In the genomic region with DNA sequence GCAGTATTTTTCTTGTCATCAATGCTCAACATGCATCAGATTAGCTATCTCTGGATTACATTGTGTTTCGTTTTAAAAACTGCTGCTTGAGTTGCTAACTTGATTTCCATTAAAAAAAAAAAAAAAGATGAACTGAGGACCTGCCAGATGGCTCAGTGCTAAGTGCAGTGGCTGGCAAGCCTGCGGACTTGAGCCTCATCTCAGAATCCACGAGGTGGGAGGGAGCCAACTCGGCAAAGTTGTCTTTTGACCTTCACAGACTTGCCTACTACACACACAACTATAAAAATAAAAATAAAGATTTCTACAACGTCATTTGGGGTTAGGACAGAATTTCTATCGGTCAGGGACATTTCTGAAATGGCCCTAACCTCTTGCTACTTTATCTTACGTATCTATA, we compare ENCODE assay signal across 13 mouse cellular contexts.
A peak's percentile ranks its signal among the peaks of the same experiment; 100 is the strongest.
DNase-seq lines count a peak whose midpoint lies in the region; ATAC-seq lines count a peak whose summit lies in the region.
"Had no signal": no experiment of that assay in that cellular context is flagged by ENCODE, and none has a peak within 500 bp of the region (broad histone marks: within the 10 kb centered on the region; RNA-seq: fewer than 3 reads in every experiment).

No protein-coding gene starts in this region.

- ATAC-seq in cerebellum, adult (ENCODE audit: insufficient number of reproducible peaks, low FRiP score, low TSS enrichment): no peak
- no peak for ATAC-seq in heart, embryonic 13.5 days (ENCODE audit: extremely low read depth, insufficient number of reproducible peaks, low FRiP score, low TSS enrichment)
- ATAC-seq in midbrain, embryonic 16.5 days: no peak
- ATAC-seq: forebrain, embryonic 13.5 days had no signal

- DNase-seq in cerebellum, adult 18-20 months: peak; percentile 62 to 70
- DNase-seq in adipocyte (ENCODE audit: low spot score): peak; percentile 60
- DNase-seq in cerebellum, postnatal 14 days: peak; percentile 49 to 66
- DNase-seq in layer of hippocampus, adult 18-20 months (ENCODE audit: low spot score in 2 of 2): no peak
- DNase-seq in right cerebral cortex, postnatal 14 days: no peak
- DNase-seq: layer of hippocampus, adult 9-11 months; thymus, postnatal 14 days had no signal

- no peak overlapping the region for H3K4me3 ChIP-seq in heart, embryonic 13.5 days
- no peak overlapping the region for H3K4me3 ChIP-seq in midbrain, embryonic 16.5 days (ENCODE audit: low read depth, low read length)
- H3K4me3 ChIP-seq: forebrain, embryonic 13.5 days; hindbrain, embryonic 15.5 days had no signal

- H3K9ac ChIP-seq in heart, embryonic 13.5 days: no peak overlapping the region
- H3K9ac ChIP-seq in midbrain, embryonic 16.5 days (ENCODE audit: low read depth, low read length): no peak overlapping the region
- H3K9ac ChIP-seq: forebrain, embryonic 13.5 days; hindbrain, embryonic 15.5 days; liver, embryonic 14.5 days had no signal

- no peaks in the 10 kb centered on the region for H3K27me3 ChIP-seq in heart, embryonic 13.5 days (replicated peaks)
- no peaks in the 10 kb centered on the region for H3K27me3 ChIP-seq in midbrain, embryonic 16.5 days (ENCODE audit: control insufficient read depth, insufficient read depth, low read depth, low read length)
- H3K27me3 ChIP-seq: forebrain, embryonic 13.5 days; hindbrain, embryonic 15.5 days had no signal

- WGBS in heart, embryonic 13.5 days: 50% methylated on average over 7 of the region's 7 CpGs
- WGBS in midbrain, embryonic 16.5 days: 72% methylated on average over 7 of the region's 7 CpGs

- H3K27ac ChIP-seq in heart, embryonic 13.5 days (replicated peaks): peak overlapping the region; percentile 89
- no peak overlapping the region for H3K27ac ChIP-seq in midbrain, embryonic 16.5 days (ENCODE audit: low read length)
- H3K27ac ChIP-seq: forebrain, embryonic 13.5 days; hindbrain, embryonic 15.5 days; liver, embryonic 14.5 days had no signal

- H3K4me1 ChIP-seq in heart, embryonic 13.5 days: peaks cover 83% of the 10 kb centered on the region
- no peaks in the 10 kb centered on the region; the same call in 1 of the 2 replicates for H3K4me1 ChIP-seq in midbrain, embryonic 16.5 days (ENCODE audit: control insufficient read depth, insufficient read depth, low read length)

- H3K36me3 ChIP-seq in heart, embryonic 13.5 days: peaks cover under 1% of the 10 kb centered on the region; the same call in 1 of the 2 replicates
- no peaks in the 10 kb centered on the region for H3K36me3 ChIP-seq in midbrain, embryonic 16.5 days (ENCODE audit: control insufficient read depth, insufficient read depth, low read length)
- H3K36me3 ChIP-seq: hindbrain, embryonic 15.5 days had no signal

- no peaks in the 10 kb centered on the region for H3K9me3 ChIP-seq in heart, embryonic 13.5 days
- no peaks in the 10 kb centered on the region for H3K9me3 ChIP-seq in midbrain, embryonic 16.5 days (replicated peaks; ENCODE audit: control insufficient read depth, low read length, poor library complexity, severe bottlenecking)
- H3K9me3 ChIP-seq: forebrain, embryonic 13.5 days; hindbrain, embryonic 15.5 days had no signal

- no peak overlapping the region for H3K4me2 ChIP-seq in heart, embryonic 13.5 days
- H3K4me2 ChIP-seq in midbrain, embryonic 16.5 days (ENCODE audit: low read length): no peak overlapping the region
- H3K4me2 ChIP-seq: forebrain, embryonic 13.5 days; hindbrain, embryonic 15.5 days had no signal

Comparison
In these comparisons a context has a peak if more than half of its experiments do, and no peak if none do; other contexts are left out.
1. DNase-seq: peak in cerebellum, adult 18-20 months (2 of 2), adipocyte (single experiment) and cerebellum, postnatal 14 days (2 of 2); none in layer of hippocampus, adult 18-20 months (0 of 2) and right cerebral cortex, postnatal 14 days (single experiment).